Mouse (Mus musculus) liver, embryonic 16.5 days (tissue): ENCODE results near the gene Ly6g6f. TPM values are rescaled to one million over a fixed set of nuclear protein-coding genes. Genes with fewer than 3 reads are reported as not detected.

ENCODE experiments used
- ATAC-seq: fragments of 200-750 bp; cut with Nextera tagmentation; 2 replicates; pipeline ENCODE4 v1.8.0; 2017; ENCODE audit warnings: low read depth, mild to moderate bottlenecking, moderate number of reproducible peaks, moderate library complexity
- H3K27ac ChIP-seq: fragments of 300-500 bp; sonication (generic); 2 replicates; pipeline ENCODE4 v1.5.1; 2014; ENCODE audit warnings: mild to moderate bottlenecking, low read length
- H3K27me3 ChIP-seq: fragments of 300-500 bp; sonication (generic); 2 replicates; pipeline ENCODE4 v1.6.1; 2014; ENCODE audit warnings: low read depth, low read length, mixed read lengths; ENCODE audit not compliant: control insufficient read depth, insufficient read depth
- H3K36me3 ChIP-seq: fragments of 300-500 bp; sonication (generic); 2 replicates; pipeline ENCODE4 v1.6.1; 2014; ENCODE audit warnings: mild to moderate bottlenecking; ENCODE audit not compliant: control insufficient read depth, insufficient read depth
- H3K4me1 ChIP-seq: fragments of 300-500 bp; sonication (generic); 2 replicates; pipeline ENCODE4 v1.6.1; 2014; ENCODE audit warnings: low read depth, low read length, mixed read lengths; ENCODE audit not compliant: control insufficient read depth
- H3K4me2 ChIP-seq: fragments of 300-500 bp; sonication (generic); 2 replicates; pipeline ENCODE4 v1.6.1; 2014; ENCODE audit warnings: low read depth, low read length, mixed read lengths
- H3K4me3 ChIP-seq: fragments of 300-500 bp; sonication (generic); 2 replicates; pipeline ENCODE4 v1.5.1; 2014; ENCODE audit warnings: low read depth, mild to moderate bottlenecking, low read length
- H3K9ac ChIP-seq: fragments of 300-500 bp; sonication (generic); 2 replicates; pipeline ENCODE4 v1.6.1; 2014; ENCODE audit warnings: low read depth, low read length
- H3K9me3 ChIP-seq: fragments of 300-500 bp; sonication (generic); replicated peaks from 2 replicates; pipeline ENCODE4 v1.6.1; 2016; ENCODE audit warnings: low read length; ENCODE audit not compliant: control insufficient read depth
- WGBS: fragments of 180-500 bp; shearing (Covaris S2); extraction: QIAGEN DNeasy Blood & Tissue Kit; methylation state at CpG from one replicate; pipeline ENCODE4 v1.1.7; 2014; ENCODE audit not compliant: insufficient replicate concordance; 5-methylcytosine and 5-hydroxymethylcytosine counted together
- polyA plus RNA-seq: library from polyadenylated mRNA; unstranded; fragments of >200 nt; fragmentation: Nextera tagmentation; extraction: Ambion mirVana; gene quantifications from 2 replicates; pipeline ENCODE4 v1.2.1, GENCODE M21; 2015

The Ly6g6f gene
- polyA plus RNA-seq, 1 experiment from 2014 or later = 5.7 TPM

DNA sequence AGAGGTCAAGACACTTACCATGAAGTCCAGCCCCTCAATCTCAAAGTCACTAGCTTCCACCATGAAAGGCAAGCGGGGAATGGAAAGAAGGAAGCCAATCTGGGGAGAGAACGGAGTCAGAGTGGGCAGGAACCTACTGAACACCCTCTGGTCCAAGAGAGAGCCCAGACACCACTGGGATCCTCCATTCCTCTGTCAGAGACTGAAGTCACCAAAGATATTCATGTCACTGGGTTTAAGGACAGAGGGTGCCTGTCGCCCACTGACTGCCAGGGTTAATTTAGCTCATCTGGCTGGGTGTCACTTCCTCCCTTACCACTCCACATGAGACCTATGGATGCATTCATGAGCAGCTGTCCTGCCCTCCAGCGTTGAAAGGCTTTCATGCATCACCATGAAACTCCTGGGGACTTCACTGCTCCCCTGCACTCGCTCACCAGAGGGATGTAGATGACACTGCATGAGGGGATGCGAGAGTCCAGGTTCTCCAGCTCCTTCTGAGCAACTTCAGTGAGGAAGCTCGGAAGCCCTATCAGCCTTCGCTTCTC, 53.0 kb downstream of the Ly6g6f start:
- no peak overlapping the region for H3K4me3 ChIP-seq
- no peaks in the 10 kb centered on the region for H3K36me3 ChIP-seq
- no peak overlapping the region for H3K27ac ChIP-seq
- H3K4me1 ChIP-seq = peaks cover 12% of the 10 kb centered on the region
- H3K27me3 ChIP-seq = no peaks in the 10 kb centered on the region
- WGBS = 66% methylated on average over 8 of the region's 8 CpGs
- ATAC-seq = no peak
- H3K9me3 ChIP-seq = no peaks in the 10 kb centered on the region
- no peak overlapping the region for H3K9ac ChIP-seq
- H3K4me2 ChIP-seq = no peak overlapping the region

DNA sequence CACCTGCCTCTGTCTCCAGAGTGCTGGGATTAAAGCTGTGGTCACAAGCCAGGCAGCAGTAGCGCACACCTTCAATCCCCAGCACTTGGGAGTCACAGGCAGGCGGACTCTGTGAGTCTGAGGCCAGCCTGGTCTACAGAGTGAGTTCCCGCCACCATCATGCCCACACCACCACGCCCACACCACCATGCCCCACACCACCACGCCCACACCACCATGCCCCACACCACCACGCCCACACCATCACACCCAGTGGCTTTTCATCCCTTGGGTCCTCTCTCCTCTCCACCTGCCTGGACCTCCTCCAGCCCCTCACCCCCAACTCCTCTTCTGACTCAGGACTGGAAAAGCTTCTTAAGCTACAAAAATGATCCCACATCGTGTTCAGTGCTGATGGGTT, 53.5 kb downstream of the Ly6g6f start:
- H3K4me1 ChIP-seq = peaks cover 15% of the 10 kb centered on the region
- no peaks in the 10 kb centered on the region for H3K36me3 ChIP-seq
- ATAC-seq = 0 out of 2 replicates have a peak, but pooled peaks have one; percentile 44
- H3K27ac ChIP-seq = no peak overlapping the region
- H3K4me2 ChIP-seq = no peak overlapping the region
- WGBS = 67% methylated on average over 7 of the region's 7 CpGs
- no peak overlapping the region for H3K4me3 ChIP-seq
- H3K27me3 ChIP-seq = no peaks in the 10 kb centered on the region
- no peak overlapping the region for H3K9ac ChIP-seq
- H3K9me3 ChIP-seq = no peaks in the 10 kb centered on the region

DNA sequence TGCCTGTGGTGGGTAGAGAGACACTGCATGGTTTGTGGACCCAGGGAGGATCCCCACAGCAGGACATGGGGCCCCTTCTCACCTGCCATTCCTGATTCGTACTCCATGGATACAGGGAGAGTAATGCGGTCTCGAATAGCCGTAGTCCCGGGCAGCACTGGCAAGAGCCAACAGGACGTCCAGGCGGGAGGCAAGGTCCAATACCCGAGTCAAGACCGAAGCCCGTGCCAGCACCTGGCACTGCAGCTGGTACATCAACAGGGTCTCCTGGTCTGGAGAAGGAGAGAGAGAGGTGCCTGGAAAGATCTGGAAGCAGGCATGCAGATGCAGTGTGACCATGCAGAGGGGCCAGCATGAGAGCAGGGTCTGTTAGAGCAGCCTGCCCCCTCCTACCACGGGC, 54.1 kb downstream of the Ly6g6f start:
- no peak overlapping the region for H3K4me3 ChIP-seq
- H3K36me3 ChIP-seq = no peaks in the 10 kb centered on the region
- H3K9ac ChIP-seq = no peak overlapping the region
- H3K4me2 ChIP-seq = no peak overlapping the region
- H3K27me3 ChIP-seq = no peaks in the 10 kb centered on the region
- H3K9me3 ChIP-seq = no peaks in the 10 kb centered on the region
- H3K27ac ChIP-seq = no peak overlapping the region
- no peak for ATAC-seq
- WGBS = 85% methylated on average over 11 of the region's 11 CpGs
- H3K4me1 ChIP-seq = peaks cover 15% of the 10 kb centered on the region

Other genes with a start within 250 kb of the Ly6g6f start
- gene Stk19, start 248.7 kb downstream of the Ly6g6f start, polyA plus RNA-seq = 10.7 and 11.7 TPM in 2 replicates
- gene Dxo, start 248.6 kb downstream of the Ly6g6f start, polyA plus RNA-seq = 25.6 and 27.6 TPM in 2 replicates
- 24.8 and 27.3 TPM in 2 replicates for gene Skiv2l, start 235.4 kb downstream of the Ly6g6f start, polyA plus RNA-seq
- gene Nelfe, start 235.2 kb downstream of the Ly6g6f start, polyA plus RNA-seq = 41.4 and 42.3 TPM in 2 replicates
- gene Cfb, start 223.1 kb downstream of the Ly6g6f start, polyA plus RNA-seq = 384 and 472 TPM in 2 replicates
- 0.26 and 0.37 TPM in 2 replicates for gene Zbtb12, start 206.1 kb downstream of the Ly6g6f start, polyA plus RNA-seq
- not detected in 2 replicates for gene Gm20547, start 203.6 kb downstream of the Ly6g6f start, polyA plus RNA-seq
- 30.6 and 33.9 TPM in 2 replicates for gene C2, start 187.3 kb downstream of the Ly6g6f start, polyA plus RNA-seq
- 12.4 and 15.2 TPM in 2 replicates for gene Ehmt2, start 187.1 kb downstream of the Ly6g6f start, polyA plus RNA-seq
- gene Slc44a4, start 171.1 kb downstream of the Ly6g6f start, polyA plus RNA-seq = 2.6 and 3.6 TPM in 2 replicates
- gene Neu1, start 154.4 kb downstream of the Ly6g6f start, polyA plus RNA-seq = 17.8 and 20.6 TPM in 2 replicates
- gene Hspa1b, start 126.4 kb downstream of the Ly6g6f start, polyA plus RNA-seq = 0.05 TPM in 1 of 2 replicates, not detected in the other
- gene Gm20481, start 115.7 kb downstream of the Ly6g6f start, polyA plus RNA-seq = not detected in 2 replicates
- 0.87 and 1.5 TPM in 2 replicates for gene Hspa1a, start 113.5 kb downstream of the Ly6g6f start, polyA plus RNA-seq
- 0.21 and 0.27 TPM in 2 replicates for gene Hspa1l, start 112.9 kb downstream of the Ly6g6f start, polyA plus RNA-seq
- gene Lsm2, start 103.7 kb downstream of the Ly6g6f start, polyA plus RNA-seq = 97.6 and 103 TPM in 2 replicates
- 82.2 and 90.1 TPM in 2 replicates for gene Vars, start 84.6 kb downstream of the Ly6g6f start, polyA plus RNA-seq
- 0.09 and 0.13 TPM in 2 replicates for gene Vwa7, start 69.0 kb downstream of the Ly6g6f start, polyA plus RNA-seq
- gene Sapcd1, start 57.6 kb downstream of the Ly6g6f start, polyA plus RNA-seq = 2.2 and 2.6 TPM in 2 replicates
- 4.2 and 4.6 TPM in 2 replicates for gene Msh5, start 38.9 kb downstream of the Ly6g6f start, polyA plus RNA-seq
- gene Clic1, start 35.6 kb downstream of the Ly6g6f start, polyA plus RNA-seq = 112 and 121 TPM in 2 replicates
- gene Ddah2, start 26.6 kb downstream of the Ly6g6f start, polyA plus RNA-seq = 16.3 and 18.1 TPM in 2 replicates
- 0.24 and 0.37 TPM in 2 replicates for gene Ly6g6c, start 20.2 kb downstream of the Ly6g6f start, polyA plus RNA-seq
- gene Mpig6b, start 19.4 kb downstream of the Ly6g6f start, polyA plus RNA-seq = 3.4 and 4.5 TPM in 2 replicates
- gene Ly6g6e, start 8.7 kb downstream of the Ly6g6f start, polyA plus RNA-seq = 0.17 TPM in 1 of 2 replicates, not detected in the other
- gene Ly6g6d, start 7.5 kb downstream of the Ly6g6f start, polyA plus RNA-seq = 0.55 and 0.77 TPM in 2 replicates
- 47.4 and 52.1 TPM in 2 replicates for gene Abhd16a, start 3.7 kb upstream of the Ly6g6f start, polyA plus RNA-seq
- not detected in 2 replicates for gene Ly6g5c, start 22.7 kb upstream of the Ly6g6f start, polyA plus RNA-seq
- gene Ly6g5b, start 29.8 kb upstream of the Ly6g6f start, polyA plus RNA-seq = 0.33 and 0.35 TPM in 2 replicates
- 12.4 and 12.9 TPM in 2 replicates for gene Gpank1, start 35.8 kb upstream of the Ly6g6f start, polyA plus RNA-seq
- 115 and 123 TPM in 2 replicates for gene Csnk2b, start 36.4 kb upstream of the Ly6g6f start, polyA plus RNA-seq
- gene D17H6S53E, start 40.8 kb upstream of the Ly6g6f start, polyA plus RNA-seq = 2.7 TPM in 2 replicates
- gene Apom, start 46.4 kb upstream of the Ly6g6f start, polyA plus RNA-seq = 959 and 972 TPM in 2 replicates
- gene Bag6, start 49.6 kb upstream of the Ly6g6f start, polyA plus RNA-seq = 19.7 and 21.4 TPM in 2 replicates
- 38.4 and 45.0 TPM in 2 replicates for gene Prrc2a, start 79.3 kb upstream of the Ly6g6f start, polyA plus RNA-seq
- 22.8 and 23.2 TPM in 2 replicates for gene Aif1, start 90.5 kb upstream of the Ly6g6f start, polyA plus RNA-seq
- 38.8 and 41.4 TPM in 2 replicates for gene Lst1, start 102.8 kb upstream of the Ly6g6f start, polyA plus RNA-seq
- gene Ltb, start 108.8 kb upstream of the Ly6g6f start, polyA plus RNA-seq = 1.2 and 2.4 TPM in 2 replicates
- gene Tnf, start 116.4 kb upstream of the Ly6g6f start, polyA plus RNA-seq = 0.36 and 0.48 TPM in 2 replicates
- gene Lta, start 119.7 kb upstream of the Ly6g6f start, polyA plus RNA-seq = not detected in 2 replicates
- not detected in 2 replicates for gene Gm16181, start 135.2 kb upstream of the Ly6g6f start, polyA plus RNA-seq
- gene Atp6v1g2, start 148.1 kb upstream of the Ly6g6f start, polyA plus RNA-seq = 0.58 and 1.0 TPM in 2 replicates
- 2.8 and 2.9 TPM in 2 replicates for gene Nfkbil1, start 150.2 kb upstream of the Ly6g6f start, polyA plus RNA-seq
- gene Ddx39b, start 156.1 kb upstream of the Ly6g6f start, polyA plus RNA-seq = 128 and 133 TPM in 2 replicates
- 98.3 and 107 TPM in 2 replicates for gene H2-D1, start 177.1 kb upstream of the Ly6g6f start, polyA plus RNA-seq
- 0.56 and 0.77 TPM in 2 replicates for gene H2-Q1, start 234.8 kb upstream of the Ly6g6f start, polyA plus RNA-seq